Mouse (Mus musculus): ENCODE measurements at regions not wholly inside any gene's neighbourhood (a gene's known extent, or its start where the extent isn't known, plus 50 kb on each side); places are given as distances from the start of the nearest gene placed in this dataset.
A peak's percentile ranks its signal among the peaks of the same experiment; 100 is the strongest.

GRCm38 (mm10) chr4:56686141-56686540 lies 53.7 kb upstream of the Gm26657 start:
- no peak for DNase-seq

GRCm38 (mm10) chr4:56685696-56686095 lies 54.2 kb upstream of the Gm26657 start:
- no peak for DNase-seq

- peak; percentile 72 to 81 for DNase-seq
Observed at GRCm38 (mm10) chr4:56685123-56685522, 54.7 kb upstream of the Gm26657 start.

- DNase-seq: no peak
Observed at GRCm38 (mm10) chr4:56684031-56684430, 55.8 kb upstream of the Gm26657 start.

GRCm38 (mm10) chr4:56681121-56681520 lies 58.7 kb upstream of the Gm26657 start:
- no peak for DNase-seq

GRCm38 (mm10) chr4:56673868-56674267 lies 66.0 kb upstream of the Gm26657 start:
- no peak for DNase-seq

GRCm38 (mm10) chr4:56664921-56665320 lies 74.9 kb upstream of the Gm26657 start:
- DNase-seq: no peak

GRCm38 (mm10) chr4:56661816-56662215 lies 78.1 kb upstream of the Gm26657 start:
- no peak for DNase-seq

GRCm38 (mm10) chr4:56657046-56657445 lies 82.8 kb upstream of the Gm26657 start:
- DNase-seq: no peak

GRCm38 (mm10) chr4:56654327-56654726 lies 85.5 kb upstream of the Gm26657 start:
- peak in 1 of 2 experiments; percentile 17 for DNase-seq

- no peak for DNase-seq
Observed at GRCm38 (mm10) chr4:56652819-56653218, 87.1 kb upstream of the Gm26657 start.

- DNase-seq: no peak
Observed at GRCm38 (mm10) chr4:56649731-56650130, 90.1 kb upstream of the Gm26657 start.

GRCm38 (mm10) chr4:56643999-56644962 lies 95.6 kb upstream of the Gm26657 start:
- no peak for DNase-seq

GRCm38 (mm10) chr4:56643491-56643890 lies 96.4 kb upstream of the Gm26657 start:
- peak in 1 of 2 experiments; percentile 4 for DNase-seq

- DNase-seq: no peak
Observed at GRCm38 (mm10) chr4:56639709-56640108, 100.2 kb upstream of the Gm26657 start.

GRCm38 (mm10) chr4:56638704-56639478 lies 101.0 kb upstream of the Gm26657 start:
- no peak for DNase-seq

GRCm38 (mm10) chr4:56636265-56636664 lies 103.6 kb upstream of the Gm26657 start:
- no peak for DNase-seq

GRCm38 (mm10) chr4:56633528-56633927 lies 106.3 kb upstream of the Gm26657 start:
- no peak for DNase-seq

- no peak for DNase-seq
Observed at GRCm38 (mm10) chr4:56630251-56630650, 109.6 kb upstream of the Gm26657 start.

GRCm38 (mm10) chr4:56627206-56627605 lies 112.7 kb upstream of the Gm26657 start:
- DNase-seq: no peak

- no peak for DNase-seq
Observed at GRCm38 (mm10) chr4:56621782-56622181, 118.1 kb upstream of the Gm26657 start.

- no peak for DNase-seq
Observed at GRCm38 (mm10) chr4:56621356-56621755, 118.5 kb upstream of the Gm26657 start.

- DNase-seq: no peak
Observed at GRCm38 (mm10) chr4:56620628-56621027, 119.2 kb upstream of the Gm26657 start.

- no peak for DNase-seq
Observed at GRCm38 (mm10) chr4:56619803-56620202, 120.1 kb upstream of the Gm26657 start.

Data from cerebellum, postnatal 36 days (tissue).